Mouse (Mus musculus): ENCODE measurements around the gene Irf8.

DNA sequence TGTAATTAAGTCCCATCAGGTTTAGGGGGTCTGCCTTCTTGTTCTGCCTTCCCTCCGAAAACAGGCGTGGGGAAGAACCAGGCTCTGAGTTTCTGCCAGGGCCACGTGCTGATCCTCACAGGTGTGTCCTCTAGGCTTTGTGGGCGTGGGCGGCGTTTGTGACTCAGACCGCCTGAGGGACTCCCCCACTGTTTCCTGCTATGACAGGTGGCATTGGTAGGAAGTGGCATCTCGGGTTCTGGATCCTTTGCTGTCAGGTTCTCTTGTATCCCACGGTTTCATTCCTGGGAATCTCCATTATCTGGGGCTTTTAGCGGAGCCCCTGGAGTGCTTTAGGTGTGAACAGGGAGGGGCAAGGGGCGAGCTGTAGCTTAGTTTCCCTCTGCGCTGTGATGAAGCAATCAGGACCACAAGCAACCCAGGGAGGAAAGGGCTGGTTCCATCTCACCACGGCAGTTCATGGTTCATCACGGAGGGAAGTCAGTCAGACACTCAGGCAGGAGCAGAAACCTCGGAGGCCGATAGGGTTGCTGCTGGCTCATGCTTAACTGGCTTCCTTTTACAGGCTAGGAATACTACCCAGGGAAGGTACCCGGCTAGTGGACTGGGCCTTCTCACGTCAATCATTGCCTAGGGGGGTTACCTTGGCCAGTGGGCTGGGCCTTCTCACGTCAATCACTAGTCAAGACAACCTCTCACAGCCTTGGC is 34.2 kb upstream of the Irf8 start:
- TF ChIP-seq EP300 (optimal IDR thresholded peaks at IDR 0.05) (no peak), CTCF (IDR thresholded peaks at IDR 0.05; ENCODE audit: low read depth) (no peak)

Measured in stomach, postnatal 0 days (tissue).